Mouse (Mus musculus): ENCODE results near the gene Amacr. TPM values are rescaled to one million over a fixed set of nuclear protein-coding genes. Genes with fewer than 3 reads are reported as not detected.
"Not testable (repeated sequence)": the region's sequence is repeated elsewhere in the genome, so short reads cannot be mapped to it uniquely, and the experiment has no call there.

The Amacr gene
- total RNA-seq, 2 experiments from 2014 or later: not detected

DNA sequence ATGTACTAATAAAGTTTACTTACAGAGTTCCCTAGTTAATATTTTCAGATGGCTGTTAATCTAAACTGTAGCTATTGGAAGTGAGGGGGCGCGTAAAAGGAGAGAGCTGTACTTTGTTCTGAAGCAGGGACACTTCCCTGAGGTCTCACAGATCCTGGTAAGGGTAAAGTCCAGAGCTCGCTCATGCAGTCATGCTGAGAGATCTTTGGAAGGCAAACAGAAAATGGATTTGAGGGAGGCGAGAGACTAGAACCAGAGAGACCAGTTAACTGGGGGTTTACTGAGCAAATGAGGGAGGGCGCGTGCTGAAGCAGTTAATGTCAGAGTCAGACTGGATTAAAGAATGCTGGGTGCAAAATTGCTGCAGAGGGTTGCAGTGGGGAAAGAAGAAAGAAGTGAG is 4.2 kb downstream of the Amacr start:
- no peak for ATAC-seq (replicated peaks; ENCODE audit: low FRiP score, poor library complexity, severe bottlenecking)

- ATAC-seq (replicated peaks; ENCODE audit: low FRiP score, poor library complexity, severe bottlenecking): not testable (repeated sequence)
Observed at GRCm38 (mm10) chr15:10986477-10986876, 4.9 kb downstream of the Amacr start.

DNA sequence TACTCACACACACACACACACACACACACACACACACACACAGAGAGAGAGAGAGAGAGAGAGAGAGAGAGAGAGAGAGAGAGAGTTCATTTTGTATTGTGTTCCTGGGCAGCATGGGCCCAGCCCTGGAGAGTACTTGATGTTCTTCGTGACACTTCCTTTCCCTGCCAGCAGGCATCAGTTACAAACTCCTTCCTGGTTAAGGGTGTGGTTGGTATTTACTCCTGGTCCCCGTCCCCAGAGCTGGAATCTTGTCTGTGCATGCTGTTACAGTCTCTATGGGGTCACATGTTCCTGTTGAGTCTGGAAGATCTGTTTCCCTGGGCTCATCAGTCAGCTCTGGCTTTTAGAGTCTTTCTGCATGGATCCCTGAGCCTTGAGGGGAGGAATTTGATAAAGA is 8.9 kb downstream of the Amacr start:
- no peak for ATAC-seq (replicated peaks; ENCODE audit: low FRiP score, poor library complexity, severe bottlenecking)

- no peak for ATAC-seq (replicated peaks; ENCODE audit: low FRiP score, poor library complexity, severe bottlenecking)
Observed at GRCm38 (mm10) chr15:10991566-10991965, 10.0 kb downstream of the Amacr start.

- no peak for ATAC-seq (replicated peaks; ENCODE audit: low FRiP score, poor library complexity, severe bottlenecking)
Observed at GRCm38 (mm10) chr15:10999832-11000231, 18.3 kb downstream of the Amacr start.

DNA sequence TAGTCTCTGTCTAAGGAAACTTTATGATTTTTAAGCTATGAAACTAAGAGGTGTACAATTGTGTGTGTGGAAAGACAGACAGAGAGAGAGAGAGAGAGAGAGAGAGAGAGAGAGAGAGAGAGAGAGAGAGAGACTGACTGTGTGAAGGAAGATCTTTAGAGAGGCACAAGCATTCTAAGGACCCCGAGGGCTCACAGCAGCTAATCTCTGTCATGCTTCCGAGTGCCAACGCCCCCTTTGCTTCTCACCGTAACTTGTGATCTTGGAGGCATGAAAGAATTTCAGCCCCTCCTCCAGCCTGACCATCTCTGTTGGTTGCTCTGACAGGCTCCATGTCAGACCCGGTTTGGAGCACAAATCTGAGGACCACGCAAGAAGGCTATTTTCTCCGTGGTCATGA is 18.9 kb downstream of the Amacr start, which contains the start of gene Slc45a2:
Gene Slc45a2 (plus strand): TSS at position 301 of the 400 bp plus-strand sequence.
- ATAC-seq (replicated peaks; ENCODE audit: low FRiP score, poor library complexity, severe bottlenecking): no peak

DNA sequence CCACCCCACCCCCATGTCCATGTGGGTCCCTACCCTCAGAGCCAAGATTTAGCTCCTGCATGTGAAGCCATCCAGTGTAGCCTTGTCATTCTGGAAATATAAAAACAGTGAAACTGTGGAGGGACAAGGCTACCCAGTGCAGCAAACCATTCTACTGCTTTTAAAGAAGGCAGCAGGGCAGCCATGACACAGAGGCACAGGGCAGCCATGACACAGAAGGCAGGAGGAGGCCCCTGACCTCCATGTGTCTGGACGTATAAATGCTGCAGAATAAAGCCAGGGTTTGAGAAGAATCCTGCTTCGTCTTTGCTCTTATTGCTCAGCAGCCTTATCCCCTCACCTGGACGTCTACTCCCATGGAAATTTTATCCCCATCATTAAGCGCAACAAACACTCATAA is 22.2 kb downstream of the Amacr start:
- ATAC-seq (replicated peaks; ENCODE audit: low FRiP score, poor library complexity, severe bottlenecking): no peak

- ATAC-seq (replicated peaks; ENCODE audit: low FRiP score, poor library complexity, severe bottlenecking): no peak
Observed at GRCm38 (mm10) chr15:11004646-11005045, 23.1 kb downstream of the Amacr start.

- no peak for ATAC-seq (replicated peaks; ENCODE audit: low FRiP score, poor library complexity, severe bottlenecking)
Observed at GRCm38 (mm10) chr15:11008756-11009155, 27.2 kb downstream of the Amacr start.

GRCm38 (mm10) chr15:11010976-11011548 is 29.5 kb downstream of the Amacr start:
- no peak for ATAC-seq (replicated peaks; ENCODE audit: low FRiP score, poor library complexity, severe bottlenecking)

DNA sequence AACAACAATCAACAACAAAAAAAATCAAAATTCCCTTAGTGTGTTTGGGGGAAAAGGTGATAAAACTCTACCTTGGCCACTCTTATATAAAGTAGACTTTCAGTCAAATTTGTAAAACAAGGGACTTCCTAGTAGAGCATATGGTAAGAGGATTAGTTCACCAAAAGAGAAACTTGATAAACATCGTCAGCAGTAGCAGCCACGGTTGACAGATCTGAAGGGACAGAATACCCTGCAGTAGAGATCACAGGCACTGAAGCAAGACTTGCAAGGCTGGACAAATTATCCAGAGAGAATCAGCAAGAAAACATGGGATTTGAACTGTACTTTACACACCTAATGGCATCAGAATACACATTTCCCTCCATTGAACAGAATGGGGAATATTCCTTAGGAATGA is 33.4 kb downstream of the Amacr start:
- ATAC-seq (replicated peaks; ENCODE audit: low FRiP score, poor library complexity, severe bottlenecking): no peak

- no peak for ATAC-seq (replicated peaks; ENCODE audit: low FRiP score, poor library complexity, severe bottlenecking)
Observed at GRCm38 (mm10) chr15:11026801-11027561, 45.4 kb downstream of the Amacr start.

- ATAC-seq (replicated peaks; ENCODE audit: low FRiP score, poor library complexity, severe bottlenecking): no peak
Observed at GRCm38 (mm10) chr15:11030188-11030587, 48.6 kb downstream of the Amacr start.

- ATAC-seq (replicated peaks; ENCODE audit: low FRiP score, poor library complexity, severe bottlenecking): no peak
Observed at GRCm38 (mm10) chr15:11035947-11036474, 54.5 kb downstream of the Amacr start.

DNA sequence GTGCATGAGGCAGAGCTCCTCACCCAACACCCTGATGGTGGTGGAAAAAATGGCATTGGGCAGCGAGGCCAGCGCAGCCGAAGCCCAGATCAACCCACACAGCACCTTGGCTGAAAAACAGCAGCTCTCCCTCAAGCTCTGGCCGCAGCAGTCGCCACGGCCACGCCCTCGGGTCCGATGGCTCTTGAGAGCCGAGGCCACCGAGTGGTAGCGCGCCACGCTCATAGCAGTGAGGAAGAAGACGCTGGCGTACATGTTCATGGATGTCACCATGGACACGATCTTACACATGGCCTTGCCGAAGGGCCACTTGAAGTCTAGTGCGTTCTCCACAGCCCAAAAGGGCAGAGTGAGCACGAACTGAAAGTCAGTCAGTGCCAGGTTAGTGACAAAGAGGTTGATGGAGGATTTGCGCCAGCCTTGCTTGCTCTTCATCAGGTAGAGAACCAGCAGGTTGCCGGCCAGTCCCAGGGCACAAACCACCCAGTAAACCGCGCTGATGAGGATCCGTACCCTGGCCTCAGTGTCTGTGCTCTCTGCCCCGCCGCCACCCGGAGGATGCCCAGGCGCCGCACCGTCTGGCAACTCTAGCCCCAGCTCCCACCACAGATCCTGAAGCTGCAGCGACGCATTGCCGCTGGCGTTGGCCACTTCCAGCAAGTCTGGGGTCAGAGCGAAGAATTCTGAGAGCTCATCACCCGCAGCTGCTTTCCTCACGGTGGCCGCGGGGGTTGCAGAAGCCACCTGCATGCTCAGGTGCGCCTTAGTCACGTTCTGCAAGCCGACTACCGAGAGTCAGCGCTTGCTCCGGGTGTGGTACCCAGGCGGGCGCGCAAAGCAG is 55.2 kb downstream of the Amacr start:
- ATAC-seq (replicated peaks; ENCODE audit: low FRiP score, poor library complexity, severe bottlenecking): no peak

DNA sequence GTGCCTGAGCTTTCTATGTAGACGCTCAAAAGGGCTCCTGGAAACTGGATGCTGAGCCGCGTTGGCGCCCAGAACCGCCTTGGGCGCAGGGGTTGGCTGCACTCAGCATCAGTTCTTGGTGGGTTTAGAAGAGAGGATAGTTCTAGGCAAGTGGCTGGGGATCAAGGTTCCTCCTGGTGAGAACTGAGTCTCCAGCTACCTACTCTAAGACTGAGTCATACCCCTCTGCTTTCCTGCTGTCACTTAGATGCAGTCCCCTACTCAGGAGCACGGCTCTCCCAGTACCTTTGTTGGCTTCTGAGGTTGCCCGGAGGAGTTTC is 55.8 kb downstream of the Amacr start:
- no peak for ATAC-seq (replicated peaks; ENCODE audit: low FRiP score, poor library complexity, severe bottlenecking)

DNA sequence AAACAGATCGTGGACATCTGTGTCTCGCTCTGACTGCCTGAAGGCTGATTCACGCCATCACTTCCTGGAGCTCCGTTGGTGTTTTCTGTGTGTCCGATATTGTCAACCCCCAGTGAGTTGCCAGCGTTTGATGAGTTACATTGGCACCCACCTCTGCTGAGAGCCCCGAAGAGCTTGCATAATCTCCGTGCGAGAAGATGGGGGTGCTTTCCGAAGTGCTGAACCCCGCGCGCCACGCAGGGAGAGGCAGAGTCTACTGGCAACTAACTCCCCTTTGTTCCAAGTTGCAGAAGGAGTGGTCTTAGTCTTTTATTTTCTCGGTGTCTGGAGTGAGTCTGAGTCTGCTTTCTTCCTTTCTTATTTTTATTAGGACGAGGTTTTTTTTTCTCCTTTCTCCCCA is 56.2 kb downstream of the Amacr start, which contains the start of gene Rxfp3:
Gene Rxfp3 (minus strand): TSS at position 281 of the 400 bp plus-strand sequence.
- ATAC-seq (replicated peaks; ENCODE audit: low FRiP score, poor library complexity, severe bottlenecking): no peak

DNA sequence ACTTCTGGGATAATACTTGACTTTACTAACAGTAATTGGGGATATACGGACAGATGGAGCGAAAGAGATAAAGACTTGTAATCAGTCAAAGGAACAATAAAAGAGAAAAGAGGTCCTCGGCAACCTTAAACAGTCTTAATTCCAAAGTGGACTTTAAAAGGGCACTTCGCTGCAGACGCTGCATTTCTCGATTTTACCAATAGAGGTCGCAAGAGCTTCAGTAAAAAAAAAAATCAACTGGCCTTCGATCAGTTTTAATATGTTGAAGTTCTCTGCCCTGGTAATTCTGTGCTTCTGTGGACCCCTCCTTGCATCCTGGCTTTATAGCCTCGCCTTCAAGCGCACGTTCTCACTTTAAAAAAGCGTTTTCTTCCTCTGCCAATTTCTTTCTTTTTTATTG is 56.9 kb downstream of the Amacr start:
- no peak for ATAC-seq (replicated peaks; ENCODE audit: low FRiP score, poor library complexity, severe bottlenecking)

DNA sequence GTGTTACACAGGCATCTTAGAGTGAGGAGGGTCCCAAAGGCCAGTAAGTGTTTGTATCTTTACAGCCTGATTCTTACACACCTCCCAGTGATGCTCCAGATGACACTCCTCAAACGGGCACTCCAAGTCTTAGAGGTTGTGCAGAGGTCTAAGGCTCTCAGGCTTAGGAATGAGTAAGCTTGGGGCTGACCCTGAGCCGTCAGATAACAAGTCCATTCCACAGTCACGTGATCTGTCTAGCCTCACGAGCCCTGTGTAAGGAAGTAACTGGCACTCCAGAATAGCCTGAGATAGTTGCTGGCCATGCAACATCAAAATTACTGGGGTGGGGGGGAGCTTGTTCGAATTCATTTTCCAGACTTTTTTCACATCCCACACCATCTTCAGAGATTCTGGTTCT is 58.5 kb downstream of the Amacr start:
- ATAC-seq (replicated peaks; ENCODE audit: low FRiP score, poor library complexity, severe bottlenecking): no peak

DNA sequence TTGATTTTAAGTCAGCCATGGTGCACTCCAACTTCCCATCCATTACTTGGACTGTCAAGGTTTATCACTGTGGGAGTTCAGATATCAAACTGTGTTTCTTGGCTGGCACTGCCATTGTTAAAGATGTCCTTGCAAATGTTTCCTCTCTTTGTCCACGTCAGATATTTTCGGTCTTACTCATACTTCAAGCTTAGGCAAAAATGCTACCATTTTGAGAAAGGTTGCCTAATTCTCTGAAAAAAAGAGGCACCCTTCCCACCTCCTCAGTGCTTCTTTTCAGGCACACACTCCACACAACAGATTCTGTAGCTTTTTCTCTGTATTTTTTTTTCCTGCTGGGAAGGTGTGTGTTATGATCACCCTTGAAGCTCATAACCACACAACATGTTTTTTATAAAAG is 59.7 kb downstream of the Amacr start:
- no peak for ATAC-seq (replicated peaks; ENCODE audit: low FRiP score, poor library complexity, severe bottlenecking)

DNA sequence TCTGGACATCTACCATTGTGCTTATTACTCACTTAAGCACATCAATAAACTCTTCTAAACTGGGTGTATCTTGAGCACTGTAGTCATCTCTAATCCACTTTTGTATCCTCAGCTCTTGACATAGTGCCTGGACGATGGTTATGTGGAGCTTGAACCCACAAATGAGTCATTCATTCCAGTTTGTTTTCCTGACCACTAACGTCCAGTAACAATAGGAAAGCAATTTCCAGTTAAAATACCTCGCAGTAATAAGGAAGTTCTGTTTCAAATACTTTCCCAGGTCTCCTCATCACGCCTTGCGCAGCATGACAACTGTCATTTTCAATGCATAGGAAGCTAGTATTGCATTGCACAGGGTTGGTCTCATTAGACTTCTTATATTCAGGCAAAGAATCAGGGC is 61.3 kb downstream of the Amacr start:
- ATAC-seq (replicated peaks; ENCODE audit: low FRiP score, poor library complexity, severe bottlenecking): no peak

All from erythroblast, adult 5-6 weeks (primary cell).